Mouse (Mus musculus) hindbrain, embryonic 12.5 days (tissue): ENCODE data around the gene Cyp27a1. TPM values are rescaled to one million over a fixed set of nuclear protein-coding genes. Genes with fewer than 3 reads are reported as not detected.

Experiments used
- ATAC-seq: fragments of 200-750 bp; cut with Nextera tagmentation; 2 replicates; pipeline ENCODE4 v1.8.0; 2017; ENCODE audit warnings: moderate TSS enrichment; ENCODE audit not compliant: low FRiP score
- H3K27ac ChIP-seq: fragments of 300-500 bp; sonication (generic); 2 replicates; pipeline ENCODE4 v1.5.1; 2016; ENCODE audit warnings: mild to moderate bottlenecking
- H3K27me3 ChIP-seq: fragments of 300-500 bp; sonication (generic); 2 replicates; pipeline ENCODE4 v1.6.1; 2016; ENCODE audit warnings: mild to moderate bottlenecking
- H3K36me3 ChIP-seq: fragments of 300-500 bp; sonication (generic); 2 replicates; pipeline ENCODE4 v1.6.1; 2016; ENCODE audit warnings: mild to moderate bottlenecking
- H3K4me1 ChIP-seq: fragments of 300-500 bp; sonication (generic); 2 replicates; pipeline ENCODE4 v1.6.1; 2016
- H3K4me2 ChIP-seq: fragments of 300-500 bp; sonication (generic); replicated peaks from 2 replicates; pipeline ENCODE4 v1.6.1; 2016; ENCODE audit warnings: mild to moderate bottlenecking
- H3K4me3 ChIP-seq: fragments of 300-500 bp; sonication (generic); 2 replicates; pipeline ENCODE4 v1.5.1; 2016; ENCODE audit warnings: mild to moderate bottlenecking
- H3K9ac ChIP-seq: fragments of 300-500 bp; sonication (generic); 2 replicates; pipeline ENCODE4 v1.6.1; 2016; ENCODE audit warnings: mild to moderate bottlenecking, moderate library complexity
- H3K9me3 ChIP-seq: fragments of 300-500 bp; sonication (generic); replicated peaks from 2 replicates; pipeline ENCODE4 v1.6.1; 2016; ENCODE audit warnings: mild to moderate bottlenecking
- WGBS: fragments of 180-500 bp; shearing (Covaris S2); methylation state at CpG from one replicate; pipeline ENCODE4 v1.1.7; 2016; 5-methylcytosine and 5-hydroxymethylcytosine counted together
- polyA plus RNA-seq: library from polyadenylated mRNA; unstranded; fragments of >200 nt; fragmentation: Nextera tagmentation; extraction: Ambion mirVana; gene quantifications from 2 replicates; pipeline ENCODE4 v1.2.1, GENCODE M21; 2016

The Cyp27a1 gene
- polyA plus RNA-seq, 1 experiment from 2014 or later, result 3.2 TPM

DNA sequence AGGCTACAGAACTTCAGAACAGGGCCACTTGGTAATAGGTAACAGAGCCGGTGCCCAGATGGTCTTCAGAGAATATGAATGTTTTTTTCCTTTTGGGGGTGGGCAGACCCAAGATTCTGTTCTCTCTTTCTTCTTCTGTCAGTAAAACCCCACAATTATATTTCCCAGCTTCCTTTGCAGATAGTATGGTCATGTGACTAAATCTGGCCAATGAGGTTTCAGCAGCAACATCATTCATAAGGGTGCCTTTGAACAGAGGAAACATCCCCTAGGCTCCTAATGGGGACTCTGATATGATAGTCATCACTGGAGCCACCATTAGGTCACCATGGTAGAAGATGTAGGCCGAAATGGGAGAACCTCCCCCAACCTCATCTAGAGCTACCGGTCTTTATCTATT, 39.5 kb downstream of the Cyp27a1 start:
- no peak for ATAC-seq
- Histone ChIP-seq H3K4me2 (no peak overlapping the region), H3K9me3 (no peaks in the 10 kb centered on the region), H3K4me1 (peaks cover 2% of the 10 kb centered on the region), H3K36me3 (no peaks in the 10 kb centered on the region), H3K4me3 (no peak overlapping the region), H3K9ac (no peak overlapping the region), H3K27me3 (peaks cover 20% of the 10 kb centered on the region), H3K27ac (no peak overlapping the region)
- WGBS, result 94% methylated on average over 3 of the region's 3 CpGs

GRCm38 (mm10) chr1:74753266-74753974, 40.0 kb downstream of the Cyp27a1 start:
- Histone ChIP-seq H3K36me3 (no peaks in the 10 kb centered on the region), H3K27ac (no peak overlapping the region), H3K4me3 (no peak overlapping the region), H3K9ac (no peak overlapping the region), H3K9me3 (no peaks in the 10 kb centered on the region), H3K4me2 (no peak overlapping the region), H3K27me3 (peaks cover 15% of the 10 kb centered on the region), H3K4me1 (peaks cover 2% of the 10 kb centered on the region)
- no peak for ATAC-seq
- 89% methylated on average over 8 of the region's 8 CpGs for WGBS

GRCm38 (mm10) chr1:74754175-74754785, 40.9 kb downstream of the Cyp27a1 start:
- H3K27me3 ChIP-seq, result peaks cover 14% of the 10 kb centered on the region
- no peak overlapping the region for H3K9ac ChIP-seq
- 64% methylated on average over 5 of the region's 5 CpGs for WGBS
- no peaks in the 10 kb centered on the region for H3K4me1 ChIP-seq
- H3K9me3 ChIP-seq, result no peaks in the 10 kb centered on the region
- no peaks in the 10 kb centered on the region for H3K36me3 ChIP-seq
- no peak overlapping the region for H3K4me3 ChIP-seq
- no peak overlapping the region for H3K4me2 ChIP-seq
- ATAC-seq, result no peak
- H3K27ac ChIP-seq, result no peak overlapping the region

GRCm38 (mm10) chr1:74759773-74760172, 46.4 kb downstream of the Cyp27a1 start:
- Histone ChIP-seq H3K9ac (no peak overlapping the region), H3K27me3 (peaks cover 24% of the 10 kb centered on the region), H3K4me3 (no peak overlapping the region), H3K4me2 (no peak overlapping the region), H3K36me3 (no peaks in the 10 kb centered on the region), H3K27ac (no peak overlapping the region), H3K4me1 (no peaks in the 10 kb centered on the region), H3K9me3 (no peaks in the 10 kb centered on the region)
- 31% methylated on average over 4 of the region's 4 CpGs for WGBS
- no peak for ATAC-seq

GRCm38 (mm10) chr1:74763081-74763480, 49.7 kb downstream of the Cyp27a1 start:
- Histone ChIP-seq H3K9me3 (no peaks in the 10 kb centered on the region), H3K4me1 (no peaks in the 10 kb centered on the region), H3K4me2 (no peak overlapping the region), H3K9ac (no peak overlapping the region), H3K4me3 (no peak overlapping the region), H3K27ac (no peak overlapping the region), H3K36me3 (no peaks in the 10 kb centered on the region), H3K27me3 (peaks cover 44% of the 10 kb centered on the region)
- ATAC-seq, result no peak
- WGBS, result 2% methylated on average over 6 of the region's 6 CpGs

- Histone ChIP-seq H3K27ac (no peak overlapping the region), H3K4me3 (peak overlapping the region; percentile 51), H3K9me3 (no peaks in the 10 kb centered on the region), H3K27me3 (peaks cover 91% of the 10 kb centered on the region), H3K4me1 (peaks cover 25% of the 10 kb centered on the region), H3K36me3 (no peaks in the 10 kb centered on the region), H3K4me2 (peak overlapping the region; percentile 95), H3K9ac (peak overlapping the region; percentile 56; the same call in 1 of the 2 replicates)
- no peak for ATAC-seq
- under 1% methylated on average over 35 of the region's 35 CpGs for WGBS
Measured at GRCm38 (mm10) chr1:74770727-74771466, 57.5 kb downstream of the Cyp27a1 start.

GRCm38 (mm10) chr1:74771467-74771844, 58.1 kb downstream of the Cyp27a1 start:
- Histone ChIP-seq H3K36me3 (no peaks in the 10 kb centered on the region), H3K4me1 (peaks cover 25% of the 10 kb centered on the region), H3K4me3 (peak overlapping the region; percentile 51), H3K9me3 (no peaks in the 10 kb centered on the region), H3K9ac (peak overlapping the region; percentile 56), H3K27me3 (peaks cover 97% of the 10 kb centered on the region), H3K4me2 (peak overlapping the region; percentile 95), H3K27ac (no peak overlapping the region)
- ATAC-seq, result no peak
- 0% methylated on average over 5 of the region's 26 CpGs for WGBS

DNA sequence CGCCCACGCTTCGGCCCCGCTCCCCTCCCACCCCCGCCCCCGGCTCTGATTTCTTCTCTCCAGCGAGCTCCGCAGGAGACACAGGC, 58.3 kb downstream of the Cyp27a1 start, which contains the start of gene Wnt6:
Wnt6 (plus strand) TSS at position 48 of the 86 bp plus-strand sequence.
- Histone ChIP-seq H3K4me3 (peak within 1 kb of the TSS; percentile 51), H3K9me3 (no peaks in the 10 kb centered on the region), H3K4me2 (peak within 1 kb of the TSS; percentile 95), H3K9ac (peak within 1 kb of the TSS; percentile 56), H3K27ac (no peak within 1 kb of the TSS), H3K36me3 (no peaks in the 10 kb centered on the region), H3K27me3 (peaks cover 99% of the 10 kb centered on the region), H3K4me1 (peaks cover 25% of the 10 kb centered on the region)
- no peak for ATAC-seq
- no CpG with 5 or more reads among the region's 8 CpGs for WGBS

- Histone ChIP-seq H3K9ac (peak overlapping the region; percentile 56), H3K27ac (no peak overlapping the region), H3K36me3 (no peaks in the 10 kb centered on the region), H3K4me3 (peak overlapping the region; percentile 51), H3K9me3 (no peaks in the 10 kb centered on the region), H3K4me2 (peak overlapping the region; percentile 95), H3K4me1 (peaks cover 25% of the 10 kb centered on the region), H3K27me3 (peaks cover 99% of the 10 kb centered on the region)
- no peak for ATAC-seq
- under 1% methylated on average over 48 of the region's 51 CpGs for WGBS
Measured at GRCm38 (mm10) chr1:74771931-74772620, 58.7 kb downstream of the Cyp27a1 start.

DNA sequence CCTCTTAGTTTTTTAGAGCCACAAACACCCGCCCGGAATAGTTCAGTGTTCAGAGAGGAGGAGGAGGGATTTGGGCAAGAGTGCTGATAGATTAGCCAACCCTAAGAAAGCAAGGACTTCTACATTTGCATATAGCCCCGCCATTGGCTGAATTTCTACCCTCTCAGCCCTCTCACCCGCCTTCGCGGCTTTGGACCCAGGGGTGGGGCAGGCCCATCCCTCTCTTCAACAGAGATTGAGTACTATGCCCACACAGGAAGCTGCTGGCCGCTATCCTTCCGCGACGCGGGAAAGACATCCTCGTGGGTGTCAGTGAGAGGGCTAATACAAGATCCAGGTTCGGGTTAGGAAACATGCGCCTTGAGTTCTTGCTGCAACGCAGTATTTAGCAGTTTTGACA, 59.8 kb downstream of the Cyp27a1 start:
- WGBS, result under 1% methylated on average over 15 of the region's 15 CpGs
- 0 out of 2 replicates have a peak overlapping the region, but pooled peaks have one; percentile 9 for H3K4me3 ChIP-seq
- ATAC-seq, result peak; percentile 79
- peaks cover 99% of the 10 kb centered on the region for H3K27me3 ChIP-seq
- no peak overlapping the region for H3K9ac ChIP-seq
- peak overlapping the region; percentile 95 for H3K4me2 ChIP-seq
- no peaks in the 10 kb centered on the region for H3K9me3 ChIP-seq
- peaks cover 25% of the 10 kb centered on the region for H3K4me1 ChIP-seq
- no peak overlapping the region for H3K27ac ChIP-seq
- no peaks in the 10 kb centered on the region for H3K36me3 ChIP-seq

DNA sequence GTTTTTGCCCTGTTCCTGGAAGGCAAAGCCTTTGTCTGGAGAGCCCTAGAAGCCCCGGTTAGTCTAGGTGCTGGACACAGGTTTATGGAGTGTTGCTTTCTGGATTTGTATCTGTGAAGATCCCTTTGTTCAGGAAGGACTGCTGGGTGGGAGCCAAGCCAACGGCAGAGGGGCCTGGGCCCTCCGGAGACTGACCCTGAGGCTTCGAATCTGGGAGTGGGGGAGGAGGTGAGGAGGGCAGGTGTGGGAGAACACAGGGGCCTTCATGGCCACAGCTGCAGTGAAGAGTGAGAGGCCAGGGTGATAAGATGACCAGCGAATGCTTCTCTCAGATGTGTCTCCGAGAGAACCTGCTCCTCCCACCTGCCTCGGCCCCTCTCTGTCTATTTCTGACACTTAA, 60.7 kb downstream of the Cyp27a1 start:
- H3K4me2 ChIP-seq, result no peak overlapping the region
- H3K27ac ChIP-seq, result no peak overlapping the region
- no peak overlapping the region for H3K4me3 ChIP-seq
- no peak overlapping the region for H3K9ac ChIP-seq
- H3K36me3 ChIP-seq, result no peaks in the 10 kb centered on the region
- H3K4me1 ChIP-seq, result peaks cover 25% of the 10 kb centered on the region
- ATAC-seq, result no peak
- H3K9me3 ChIP-seq, result no peaks in the 10 kb centered on the region
- H3K27me3 ChIP-seq, result peaks cover 99% of the 10 kb centered on the region
- WGBS, result 23% methylated on average over 7 of the region's 7 CpGs

DNA sequence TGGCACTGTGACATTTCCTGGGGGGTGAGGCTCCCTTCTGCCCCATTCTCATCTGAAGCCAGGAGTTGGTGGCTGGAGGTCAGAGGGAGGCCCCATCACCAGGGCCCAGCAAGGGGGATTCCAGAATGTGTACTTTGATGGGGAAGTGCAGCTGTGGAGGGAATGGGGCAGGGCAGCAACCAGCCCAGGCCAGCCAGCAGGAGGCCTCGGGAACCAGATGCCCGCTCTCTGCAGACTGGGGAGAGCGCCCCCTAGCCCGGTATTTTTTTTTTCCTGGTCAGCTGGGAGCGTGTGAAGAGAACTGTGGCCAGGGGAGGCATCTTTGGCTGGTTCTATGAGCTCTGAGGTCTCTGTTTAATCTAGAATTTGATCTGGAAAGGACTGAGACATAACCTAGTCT, 62.4 kb downstream of the Cyp27a1 start:
- Histone ChIP-seq H3K4me1 (peaks cover 20% of the 10 kb centered on the region), H3K9me3 (no peaks in the 10 kb centered on the region), H3K36me3 (no peaks in the 10 kb centered on the region), H3K4me3 (no peak overlapping the region), H3K4me2 (no peak overlapping the region), H3K27me3 (peaks cover 94% of the 10 kb centered on the region), H3K9ac (no peak overlapping the region), H3K27ac (no peak overlapping the region)
- WGBS, result 5% methylated on average over 5 of the region's 5 CpGs
- ATAC-seq, result no peak
